Mouse (Mus musculus) embryonic fibroblast, embryonic 13.5 days (primary cell): Measurements from ENCODE around the gene Kalrn.

Experiments
- CTCF ChIP-seq: IDR thresholded peaks from 2 replicates; pipeline ENCODE4 v1.5.1; 2011; ENCODE audit warnings: mild to moderate bottlenecking, control low read depth, low read length, moderate library complexity, borderline replicate concordance; ENCODE audit not compliant: insufficient read depth
- POLR2A ChIP-seq: IDR thresholded peaks from 2 replicates; pipeline ENCODE4 v1.6.1; 2011; ENCODE audit warnings: low read depth, mild to moderate bottlenecking, control low read depth, low read length, moderate library complexity

- TF ChIP-seq CTCF (no peak), POLR2A (no peak)
Observed at GRCm38 (mm10) chr16:34601954-34602353, 28.6 kb upstream of the Kalrn start.
